Mouse (Mus musculus) liver, postnatal 0 days (tissue): ENCODE measurements around the gene Flt1. TPM values are rescaled to one million over a fixed set of nuclear protein-coding genes. Genes with fewer than 3 reads are reported as not detected.

Source experiments
- ATAC-seq: fragments of 200-750 bp; cut with Nextera tagmentation; 2 replicates; pipeline ENCODE4 v1.8.0; 2017; ENCODE audit warnings: mild to moderate bottlenecking, moderate library complexity
- DNase-seq: peaks from one replicate; pipeline ENCODE4 v3.0.0-alpha.2; 2016
- H3K27ac ChIP-seq: fragments of 300-500 bp; sonication (generic); 2 replicates; pipeline ENCODE4 v1.5.1; 2014; ENCODE audit warnings: antibody characterized with exemption, moderate library complexity, mild to moderate bottlenecking, low read depth
- H3K27me3 ChIP-seq: fragments of 300-500 bp; sonication (generic); 2 replicates; pipeline ENCODE4 v1.6.1; 2014; ENCODE audit warnings: low read length, control low read depth, mixed read lengths; ENCODE audit not compliant: insufficient read depth
- H3K36me3 ChIP-seq: fragments of 300-500 bp; sonication (generic); replicated peaks from 2 replicates; pipeline ENCODE4 v1.6.1; 2014; ENCODE audit warnings: mild to moderate bottlenecking, control low read depth, low read length, moderate library complexity, mixed read lengths; ENCODE audit not compliant: insufficient read depth
- H3K4me1 ChIP-seq: fragments of 300-500 bp; sonication (generic); 2 replicates; pipeline ENCODE4 v1.6.1; 2014; ENCODE audit warnings: antibody characterized with exemption, mild to moderate bottlenecking, control low read depth; ENCODE audit not compliant: insufficient read depth
- H3K4me2 ChIP-seq: fragments of 300-500 bp; sonication (generic); 2 replicates; pipeline ENCODE4 v1.6.1; 2014; ENCODE audit warnings: low read depth, mild to moderate bottlenecking, low read length, moderate library complexity, mixed read lengths
- H3K4me3 ChIP-seq: fragments of 300-500 bp; sonication (generic); 2 replicates; pipeline ENCODE4 v1.5.1; 2014; ENCODE audit warnings: low read depth, low read length
- H3K9ac ChIP-seq: fragments of 300-500 bp; sonication (generic); replicated peaks from 2 replicates; pipeline ENCODE4 v1.6.1; 2014; ENCODE audit warnings: mild to moderate bottlenecking, moderate library complexity
- H3K9me3 ChIP-seq: fragments of 300-500 bp; sonication (generic); 2 replicates; pipeline ENCODE4 v1.6.1; 2016; ENCODE audit warnings: mild to moderate bottlenecking, control low read depth, low read length, mixed read lengths
- CTCF ChIP-seq: sonication (generic); IDR thresholded peaks from 2 replicates; pipeline ENCODE4 v1.5.1; 2016; ENCODE audit warnings: antibody characterized with exemption, low read depth
- EP300 ChIP-seq: IDR thresholded peaks from 2 replicates; pipeline ENCODE4 v1.6.1; 2016; ENCODE audit warnings: antibody characterized with exemption, low read depth, mild to moderate bottlenecking
- WGBS: fragments of 180-500 bp; shearing (Covaris S2); extraction: QIAGEN DNeasy Blood & Tissue Kit; methylation state at CpG from one replicate; pipeline ENCODE4 v1.1.7; 2014; ENCODE audit not compliant: insufficient replicate concordance; 5-methylcytosine and 5-hydroxymethylcytosine counted together
- polyA plus RNA-seq: library from polyadenylated mRNA; unstranded; fragments of >200 nt; fragmentation: Nextera tagmentation; extraction: Ambion mirVana; gene quantifications from 2 replicates; pipeline ENCODE4 v1.2.1, GENCODE M21; 2015

Gene Flt1
- polyA plus RNA-seq, 1 experiment from 2014 or later: 2.8 TPM

DNA sequence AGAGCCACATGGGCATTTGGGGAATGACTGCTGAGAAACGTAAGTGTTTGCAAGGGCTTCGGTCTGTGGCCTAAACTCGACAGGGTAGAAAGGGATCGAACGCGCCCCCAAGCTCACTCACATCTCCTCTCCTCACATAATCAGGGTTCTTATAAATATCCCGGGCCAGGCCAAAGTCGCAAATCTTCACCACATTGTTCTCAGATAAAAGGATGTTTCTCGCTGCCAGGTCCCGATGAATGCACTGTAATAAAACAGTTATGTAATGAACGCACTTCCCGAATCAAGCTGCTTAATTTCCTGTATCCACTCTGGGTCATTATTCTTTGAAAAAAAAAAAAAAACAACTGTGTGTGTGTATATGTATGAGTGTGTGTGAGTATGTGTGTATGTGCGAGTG is 145.6 kb downstream of the Flt1 start:
- H3K4me2 ChIP-seq: no peak overlapping the region
- 84% methylated on average over 13 of the region's 13 CpGs for WGBS

DNA sequence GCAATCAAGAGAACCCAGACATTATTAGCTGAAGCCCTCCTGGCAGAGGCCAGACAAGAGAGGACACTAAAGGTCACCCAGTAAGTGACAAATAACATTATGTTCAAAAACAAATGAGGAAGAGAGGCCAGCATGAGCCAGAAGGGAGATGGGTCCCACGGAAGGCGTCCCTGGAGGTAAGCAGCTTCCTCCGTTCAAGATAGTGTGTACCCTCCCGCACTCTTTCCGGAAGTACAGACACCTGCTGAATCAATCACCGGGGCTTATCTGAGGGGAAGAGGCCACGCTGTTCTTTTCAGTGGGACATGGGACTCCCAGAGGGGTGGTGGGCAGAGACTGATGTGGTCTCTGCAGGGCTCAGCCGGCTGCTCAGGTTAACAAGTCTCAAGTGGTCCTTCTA is 146.1 kb downstream of the Flt1 start:
- H3K9me3 ChIP-seq: no peaks in the 10 kb centered on the region
- H3K27ac ChIP-seq: no peak overlapping the region
- H3K4me2 ChIP-seq: no peak overlapping the region
- H3K9ac ChIP-seq: no peak overlapping the region
- no peaks in the 10 kb centered on the region for H3K36me3 ChIP-seq
- ATAC-seq (no peak), DNase-seq (no peak)
- H3K4me1 ChIP-seq: no peaks in the 10 kb centered on the region
- WGBS: 72% methylated on average over 8 of the region's 8 CpGs
- H3K27me3 ChIP-seq: no peaks in the 10 kb centered on the region
- TF ChIP-seq CTCF (no peak), EP300 (no peak)
- no peak overlapping the region for H3K4me3 ChIP-seq

More for the DNA sequence above, 145.6 kb downstream of the Flt1 start:
- Histone ChIP-seq H3K4me1 (no peaks in the 10 kb centered on the region), H3K27ac (no peak overlapping the region), H3K27me3 (no peaks in the 10 kb centered on the region), H3K9ac (no peak overlapping the region), H3K9me3 (no peaks in the 10 kb centered on the region), H3K4me3 (no peak overlapping the region), H3K36me3 (no peaks in the 10 kb centered on the region)
- no peak for TF ChIP-seq EP300
- TF ChIP-seq CTCF: no peak
- ATAC-seq (no peak), DNase-seq (no peak)

DNA sequence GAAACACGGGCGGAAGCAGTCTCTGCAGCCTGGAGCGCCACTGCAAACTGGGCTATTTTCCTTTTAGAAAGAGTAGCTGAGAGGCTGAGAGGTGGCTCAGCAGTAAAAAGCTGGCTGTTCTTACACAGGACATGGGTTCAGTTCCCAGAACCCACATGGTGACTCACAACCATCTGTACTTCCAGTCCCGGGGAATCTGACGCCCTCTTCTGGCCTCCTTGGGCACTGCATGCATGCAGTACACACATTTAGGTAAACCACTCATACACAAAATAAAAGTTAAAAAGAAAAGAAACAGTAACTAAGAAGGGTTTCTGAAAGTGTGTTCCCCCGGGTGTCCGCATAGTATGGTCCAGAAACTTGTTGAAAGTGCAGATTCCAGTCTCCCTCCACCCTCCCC is 146.7 kb downstream of the Flt1 start:
- 85% methylated on average over 7 of the region's 7 CpGs for WGBS
- TF ChIP-seq CTCF (peak; percentile 36), EP300 (no peak)
- DNase-seq: no peak

DNA sequence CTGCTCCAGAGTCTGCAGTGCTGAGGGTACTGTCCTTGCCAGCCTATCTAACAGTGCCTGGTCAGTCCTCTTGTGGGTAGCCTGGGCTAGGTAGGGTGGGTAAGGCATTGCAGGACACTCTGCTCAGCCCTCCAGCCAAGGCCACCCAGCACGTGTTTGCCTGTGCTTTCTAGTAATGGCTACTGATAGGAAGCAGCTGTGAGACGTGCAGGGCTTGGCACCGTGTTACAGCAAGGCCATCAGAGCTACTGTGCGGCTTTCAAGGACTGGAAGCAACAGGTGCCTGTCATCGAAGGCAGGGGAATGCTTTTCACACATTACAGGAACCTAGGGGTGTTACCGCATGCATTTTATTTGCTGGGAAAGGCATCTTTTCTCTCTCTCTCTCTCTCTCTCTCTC is 148.8 kb downstream of the Flt1 start:
- TF ChIP-seq EP300 (no peak), CTCF (no peak)
- H3K9ac ChIP-seq: no peak overlapping the region
- DNase-seq: no peak
- no peak for ATAC-seq
- no peaks in the 10 kb centered on the region for H3K4me1 ChIP-seq
- no peaks in the 10 kb centered on the region for H3K9me3 ChIP-seq
- no peak overlapping the region for H3K4me3 ChIP-seq
- no peak overlapping the region for H3K27ac ChIP-seq
- H3K4me2 ChIP-seq: no peak overlapping the region
- H3K27me3 ChIP-seq: no peaks in the 10 kb centered on the region
- no peaks in the 10 kb centered on the region for H3K36me3 ChIP-seq
- WGBS: 72% methylated on average over 6 of the region's 6 CpGs

More for the DNA sequence above, 146.7 kb downstream of the Flt1 start:
- Histone ChIP-seq H3K27ac (no peak overlapping the region), H3K4me1 (no peaks in the 10 kb centered on the region), H3K36me3 (no peaks in the 10 kb centered on the region), H3K4me3 (no peak overlapping the region), H3K27me3 (no peaks in the 10 kb centered on the region), H3K4me2 (no peak overlapping the region), H3K9me3 (no peaks in the 10 kb centered on the region), H3K9ac (no peak overlapping the region)
- no peak for ATAC-seq

DNA sequence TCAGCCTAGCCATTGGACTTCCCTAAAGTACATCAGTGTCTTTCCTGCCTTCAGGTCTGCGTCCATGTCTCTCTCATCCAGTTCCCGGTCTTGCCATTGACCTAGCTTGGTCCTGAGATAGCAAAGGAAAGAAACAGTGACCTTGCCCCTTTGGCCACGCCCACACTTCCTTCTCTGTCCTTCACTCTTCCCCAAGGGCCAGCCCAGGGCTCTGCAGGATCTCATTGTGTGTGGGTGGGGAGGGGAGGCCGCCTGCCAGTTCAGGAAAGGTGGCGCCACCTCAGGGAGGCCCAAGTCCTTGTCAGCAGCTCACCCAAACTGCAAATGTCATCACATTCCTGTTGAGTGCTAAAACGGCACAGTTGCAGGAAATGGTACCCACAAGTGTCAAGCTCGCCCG is 151.3 kb downstream of the Flt1 start:
- no peaks in the 10 kb centered on the region for H3K4me1 ChIP-seq
- peak; percentile 24; the same call in 1 of the 2 replicates for TF ChIP-seq EP300
- TF ChIP-seq CTCF: peak; percentile 30; the same call in 1 of the 2 replicates
- no peaks in the 10 kb centered on the region for H3K36me3 ChIP-seq
- no peak overlapping the region for H3K9ac ChIP-seq
- peak; percentile 59 for DNase-seq
- no peak overlapping the region for H3K27ac ChIP-seq
- no peaks in the 10 kb centered on the region for H3K27me3 ChIP-seq
- WGBS: 27% methylated on average over 8 of the region's 8 CpGs
- H3K9me3 ChIP-seq: no peaks in the 10 kb centered on the region
- H3K4me3 ChIP-seq: no peak overlapping the region
- H3K4me2 ChIP-seq: no peak overlapping the region
- ATAC-seq: peak; percentile 76

DNA sequence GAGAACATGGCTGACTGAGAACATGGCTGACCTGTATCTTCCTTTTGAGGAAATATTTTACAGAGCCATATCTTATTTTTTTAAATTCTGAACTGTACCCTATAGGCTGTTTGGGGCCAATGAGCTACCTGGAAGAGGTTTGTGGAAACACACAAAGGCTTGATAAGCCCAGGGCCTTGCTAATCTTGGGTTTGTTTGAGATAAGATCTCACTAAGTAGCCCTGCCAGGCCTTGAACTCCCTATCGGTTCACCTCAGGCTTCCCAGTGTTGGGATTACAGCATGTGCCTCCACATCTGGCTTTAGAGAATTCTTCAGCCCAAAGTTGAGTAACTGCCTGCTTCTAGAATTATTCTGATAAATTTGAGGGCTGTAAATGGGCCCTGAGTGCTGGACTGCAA is 152.3 kb downstream of the Flt1 start:
- H3K27ac ChIP-seq: no peak overlapping the region
- no peaks in the 10 kb centered on the region for H3K4me1 ChIP-seq
- WGBS: 67% methylated on average over 1 of the region's 1 CpGs
- no peak for TF ChIP-seq EP300
- TF ChIP-seq CTCF: no peak
- H3K36me3 ChIP-seq: no peaks in the 10 kb centered on the region
- H3K27me3 ChIP-seq: no peaks in the 10 kb centered on the region
- no peak for ATAC-seq
- H3K4me2 ChIP-seq: no peak overlapping the region
- DNase-seq: no peak
- H3K9me3 ChIP-seq: no peaks in the 10 kb centered on the region
- no peak overlapping the region for H3K4me3 ChIP-seq
- no peak overlapping the region for H3K9ac ChIP-seq

DNA sequence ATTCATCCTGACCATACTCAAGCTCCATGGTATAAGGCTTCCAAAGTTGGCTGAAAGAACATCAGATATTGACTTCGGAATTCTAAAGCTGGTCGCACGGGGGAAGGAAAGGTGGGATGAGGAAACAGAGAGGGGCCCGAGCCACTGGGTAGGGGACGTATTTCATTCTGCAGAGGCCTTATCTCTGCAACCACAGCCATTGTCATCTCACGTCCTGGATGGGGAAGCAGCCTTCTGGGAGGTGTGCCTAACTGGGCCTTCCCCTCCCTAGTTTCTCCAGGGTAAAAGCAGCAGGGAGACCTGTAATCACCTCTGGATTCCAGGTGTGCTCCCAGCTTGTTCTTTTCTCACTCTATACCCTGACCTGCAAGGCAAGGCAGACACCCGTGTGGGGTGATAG is 153.1 kb downstream of the Flt1 start:
- ATAC-seq (no peak), DNase-seq (no peak)
- TF ChIP-seq EP300: no peak
- Histone ChIP-seq H3K9me3 (no peaks in the 10 kb centered on the region), H3K4me3 (no peak overlapping the region), H3K27ac (no peak overlapping the region), H3K36me3 (no peaks in the 10 kb centered on the region), H3K4me1 (no peaks in the 10 kb centered on the region), H3K27me3 (no peaks in the 10 kb centered on the region), H3K4me2 (no peak overlapping the region), H3K9ac (no peak overlapping the region)
- WGBS: 40% methylated on average over 7 of the region's 7 CpGs
